Mouse (Mus musculus) liver, postnatal 0 days (tissue): ENCODE results near the gene Gm47791.

Experiments used
- CTCF ChIP-seq: sonication (generic); IDR thresholded peaks from 2 replicates; pipeline ENCODE4 v1.5.1; 2016; ENCODE audit warnings: antibody characterized with exemption, low read depth
- EP300 ChIP-seq: IDR thresholded peaks from 2 replicates; pipeline ENCODE4 v1.6.1; 2016; ENCODE audit warnings: antibody characterized with exemption, low read depth, mild to moderate bottlenecking

DNA sequence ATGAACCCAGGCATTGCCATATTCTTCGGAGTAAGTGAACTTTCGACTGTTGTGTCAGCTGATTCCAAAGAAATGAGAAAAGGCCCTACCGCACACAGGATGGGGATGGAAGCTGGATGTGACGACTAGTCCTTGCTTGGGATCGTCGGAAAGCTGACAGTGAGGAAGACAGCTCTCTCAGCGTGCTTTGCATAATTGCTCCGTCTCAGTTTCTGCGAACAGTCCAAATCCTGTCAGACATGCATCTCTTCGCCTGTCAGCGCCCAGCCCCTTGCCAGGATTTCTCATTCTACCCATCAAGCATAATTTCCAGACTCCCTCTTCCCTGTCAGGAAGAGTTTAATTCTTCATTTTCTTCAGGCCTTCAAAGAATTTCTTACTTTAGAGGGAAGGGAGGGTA lies 20.1 kb upstream of the Gm47791 start:
- TF ChIP-seq EP300 (no peak), CTCF (no peak)
